In genomic region chr12:77000096-77000704, GRCm38 (mm10) we compare ENCODE assay signal across 7 mouse cellular contexts. TPM values are rescaled to one million over a fixed set of nuclear protein-coding genes. Genes with fewer than 3 reads are reported as not detected.
DNase-seq lines count a peak whose midpoint lies in the region; ATAC-seq and TF ChIP-seq lines count a peak whose summit lies in the region.

No protein-coding gene starts in this region.

- DNase-seq in MN1 (ENCODE audit: low spot score) = peak; percentile 79
- DNase-seq in brain, embryonic 14.5 days (ENCODE audit: low read depth) = peak; percentile 90
- peak; percentile 68 to 81 for DNase-seq in heart, postnatal 10 days
- peak; percentile 56 to 63 for DNase-seq in kidney, postnatal 25 days
- DNase-seq in retina, postnatal 1 day = peak; percentile 86

- no peaks in the 10 kb centered on the region for H3K36me3 ChIP-seq in lung, embryonic 16.5 days (ENCODE audit: control insufficient read depth, insufficient read depth, low read length)

- no peak overlapping the region for H3K4me3 ChIP-seq in embryonic fibroblast, embryonic 13.5 days (ENCODE audit: insufficient read depth, low read length)
- no peak overlapping the region for H3K4me3 ChIP-seq in lung, embryonic 16.5 days (ENCODE audit: low read length)

- intact Hi-C loops in heart, postnatal 10 days (cut with DNase I) = loop anchor here (1.0 to 10.0 kb wide), 3 partner anchors 568 to 785 kb away; no protein-coding TSS in a partner anchor

- no peak overlapping the region for H3K4me2 ChIP-seq in lung, embryonic 16.5 days (ENCODE audit: low read depth, low read length)

- ATAC-seq in lung, embryonic 16.5 days (ENCODE audit: low read depth) = peak; percentile 83

- no peak for TF ChIP-seq POLR2A in brain, embryonic 14.5 days (IDR thresholded peaks at IDR 0.05; ENCODE audit: borderline replicate concordance, extremely low read depth, insufficient read depth, insufficient read length, poor library complexity, severe bottlenecking)
- TF ChIP-seq POLR2A in embryonic fibroblast, embryonic 13.5 days (IDR thresholded peaks at IDR 0.05; ENCODE audit: low read depth, low read length) = no peak

- H3K4me1 ChIP-seq in embryonic fibroblast, embryonic 13.5 days (ENCODE audit: control insufficient read depth, insufficient read depth, low read length) = no peaks in the 10 kb centered on the region
- H3K4me1 ChIP-seq in lung, embryonic 16.5 days (replicated peaks; ENCODE audit: control insufficient read depth, insufficient read depth, low read length) = no peaks in the 10 kb centered on the region

- no peak overlapping the region for H3K27ac ChIP-seq in embryonic fibroblast, embryonic 13.5 days (ENCODE audit: insufficient read depth, low read length)
- no peak overlapping the region for H3K27ac ChIP-seq in lung, embryonic 16.5 days (ENCODE audit: low read length)

- TF ChIP-seq CTCF in brain, embryonic 14.5 days (IDR thresholded peaks at IDR 0.05; ENCODE audit: borderline replicate concordance, extremely low read depth, insufficient read depth, insufficient read length) = peak; percentile 87; the same call in 1 of the 2 replicates
- TF ChIP-seq CTCF in embryonic fibroblast, embryonic 13.5 days (IDR thresholded peaks at IDR 0.05; ENCODE audit: borderline replicate concordance, insufficient read depth, low read length) = 0 out of 2 replicates have a peak, but pooled peaks have one; percentile 27

- no peaks in the 10 kb centered on the region for H3K9me3 ChIP-seq in lung, embryonic 16.5 days (ENCODE audit: control insufficient read depth, low read length)

- H3K27me3 ChIP-seq in lung, embryonic 16.5 days (ENCODE audit: control insufficient read depth, insufficient read depth, low read depth, low read length) = no peaks in the 10 kb centered on the region

- 12% methylated on average over 4 of the region's 4 CpGs for WGBS in lung, embryonic 16.5 days

- H3K9ac ChIP-seq in lung, embryonic 16.5 days (ENCODE audit: low read length) = no peak overlapping the region

RNA-seq across cellular contexts. Expression of gene Max, which starts 38.2 kb away (rescaled TPM):
- 52.8 and 68.7 TPM in 2 replicates for polyA plus RNA-seq in brain, embryonic 14.5 days (2012; rRNA removed)
- polyA plus RNA-seq in embryonic fibroblast, embryonic 13.5 days (2011; ENCODE audit: insufficient read length, low read depth, missing spikeins) = 83.3 and 98.7 TPM in 2 replicates
- 10 to 100 TPM; 43.6 to 61.0 TPM for total RNA-seq in heart, postnatal 10 days (2021)
- 13.1 and 13.5 TPM in 2 replicates for polyA plus RNA-seq in lung, embryonic 16.5 days (2015; fragmentation: Nextera tagmentation; extraction: Ambion mirVana)
